Mouse (Mus musculus) kidney, postnatal 0 days (tissue): Measurements from ENCODE around the gene Mex3d. TPM values are rescaled to one million over a fixed set of nuclear protein-coding genes. Genes with fewer than 3 reads are reported as not detected.
A peak's percentile ranks its signal among the peaks of the same experiment; 100 is the strongest.

ENCODE experiments used
- ATAC-seq: fragments of 200-750 bp; cut with Nextera tagmentation; replicated peaks from 2 replicates; pipeline ENCODE4 v1.8.0; 2017; ENCODE audit warnings: low read depth, moderate number of reproducible peaks, moderate TSS enrichment, moderate library complexity; ENCODE audit not compliant: low FRiP score
- DNase-seq: peaks from one replicate; pipeline ENCODE4 v3.0.0-alpha.2; 2016; ENCODE audit warnings: low spot score
- H3K27ac ChIP-seq: fragments of 300-500 bp; sonication (generic); 2 replicates; pipeline ENCODE4 v1.5.1; 2014; ENCODE audit warnings: mild to moderate bottlenecking
- H3K27me3 ChIP-seq: fragments of 300-500 bp; sonication (generic); 2 replicates; pipeline ENCODE4 v1.6.1; 2014; ENCODE audit warnings: low read length, mixed read lengths; ENCODE audit not compliant: insufficient read depth
- H3K36me3 ChIP-seq: fragments of 300-500 bp; sonication (generic); 2 replicates; pipeline ENCODE4 v1.6.1; 2014; ENCODE audit warnings: low read length, mixed read lengths; ENCODE audit not compliant: insufficient read depth
- H3K4me1 ChIP-seq: fragments of 300-500 bp; sonication (generic); replicated peaks from 2 replicates; pipeline ENCODE4 v1.6.1; 2014; ENCODE audit warnings: antibody characterized with exemption, low read length, mixed read lengths; ENCODE audit not compliant: insufficient read depth
- H3K4me2 ChIP-seq: fragments of 300-500 bp; sonication (generic); 2 replicates; pipeline ENCODE4 v1.6.1; 2014; ENCODE audit warnings: mild to moderate bottlenecking, low read length, moderate library complexity, mixed read lengths
- H3K4me3 ChIP-seq: fragments of 300-500 bp; sonication (generic); replicated peaks from 2 replicates; pipeline ENCODE4 v1.5.1; 2014; ENCODE audit warnings: low read depth, low read length
- H3K9ac ChIP-seq: fragments of 300-500 bp; sonication (generic); 2 replicates; pipeline ENCODE4 v1.6.1; 2014; ENCODE audit warnings: low read depth, low read length
- H3K9me3 ChIP-seq: fragments of 300-500 bp; sonication (generic); replicated peaks from 2 replicates; pipeline ENCODE4 v1.6.1; 2016; ENCODE audit warnings: low read length, inconsistent platforms, mixed read lengths
- CTCF ChIP-seq: IDR thresholded peaks from 2 replicates; pipeline ENCODE4 v1.5.1; 2016; ENCODE audit warnings: antibody characterized with exemption, low read depth, mild to moderate bottlenecking, moderate library complexity
- WGBS: fragments of 180-500 bp; shearing (Covaris S2); extraction: QIAGEN DNeasy Blood & Tissue Kit; methylation state at CpG from one replicate; pipeline ENCODE4 v1.1.7; 2014; 5-methylcytosine and 5-hydroxymethylcytosine counted together
- polyA plus RNA-seq: library from polyadenylated mRNA; unstranded; fragments of >200 nt; fragmentation: Nextera tagmentation; extraction: Ambion mirVana; gene quantifications from 2 replicates; pipeline ENCODE4 v1.2.1, GENCODE M21; 2015

Mex3d gene
- polyA plus RNA-seq, 1 experiment from 2014 or later: 7.8 TPM

- Histone ChIP-seq H3K27me3 (peaks cover 32% of the 10 kb centered on the region), H3K4me1 (peaks cover 13% of the 10 kb centered on the region; the same call in 1 of the 2 replicates), H3K4me2 (peak within 1 kb of the TSS; percentile 53), H3K9ac (no peak within 1 kb of the TSS; the same call in 1 of the 2 replicates), H3K36me3 (no peaks in the 10 kb centered on the region), H3K9me3 (no peaks in the 10 kb centered on the region), H3K4me3 (peak within 1 kb of the TSS; percentile 27), H3K27ac (no peak within 1 kb of the TSS)
- ATAC-seq (no peak), DNase-seq (no peak)
- no peak for TF ChIP-seq CTCF
- under 1% methylated on average over 52 of the region's 53 CpGs for WGBS
Measured at GRCm38 (mm10) chr10:80356001-80356682, 31.3 kb downstream of the Mex3d start, which contains the start of gene Plk5. Plk5 (plus strand) TSS chr10:80356459.

DNA sequence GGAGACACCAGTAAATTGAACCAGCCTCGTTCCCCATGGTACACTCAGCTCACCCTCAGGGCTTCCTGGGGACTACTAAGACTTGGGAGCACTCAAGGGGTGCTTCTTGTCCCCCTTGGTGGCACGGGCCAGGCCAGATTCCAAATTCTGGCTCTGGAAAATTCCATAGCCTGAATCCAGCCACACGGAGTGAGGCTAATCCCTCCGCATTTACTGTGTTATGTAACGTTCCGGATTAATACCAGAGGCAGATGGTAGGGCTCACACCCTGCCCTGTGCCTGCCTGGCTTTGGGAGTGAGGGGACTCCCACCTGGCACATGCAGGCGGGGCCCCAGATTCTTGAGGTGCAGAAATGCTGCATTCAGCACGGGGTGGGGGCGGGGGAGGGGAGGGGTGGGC is 32.0 kb downstream of the Mex3d start:
- WGBS: 12% methylated on average over 8 of the region's 9 CpGs
- Histone ChIP-seq H3K9me3 (no peaks in the 10 kb centered on the region), H3K27me3 (peaks cover 32% of the 10 kb centered on the region), H3K9ac (no peak overlapping the region), H3K4me3 (no peak overlapping the region), H3K4me1 (peaks cover 13% of the 10 kb centered on the region; the same call in 1 of the 2 replicates), H3K36me3 (no peaks in the 10 kb centered on the region), H3K27ac (no peak overlapping the region), H3K4me2 (no peak overlapping the region)
- DNase-seq: no peak
- no peak for ATAC-seq
- TF ChIP-seq CTCF: no peak

GRCm38 (mm10) chr10:80352727-80353126 is 34.7 kb downstream of the Mex3d start:
- no peaks in the 10 kb centered on the region for H3K36me3 ChIP-seq
- peaks cover 47% of the 10 kb centered on the region for H3K27me3 ChIP-seq
- no peak overlapping the region for H3K27ac ChIP-seq
- DNase-seq (no peak), ATAC-seq (no peak)
- H3K4me3 ChIP-seq: no peak overlapping the region
- no peak for TF ChIP-seq CTCF
- H3K4me2 ChIP-seq: no peak overlapping the region
- no peaks in the 10 kb centered on the region for H3K9me3 ChIP-seq
- WGBS: 46% methylated on average over 8 of the region's 8 CpGs
- H3K9ac ChIP-seq: 0 out of 2 replicates have a peak overlapping the region, but pooled peaks have one; percentile 6
- H3K4me1 ChIP-seq: peaks cover 17% of the 10 kb centered on the region; the same call in 1 of the 2 replicates

GRCm38 (mm10) chr10:80351896-80352295 is 35.6 kb downstream of the Mex3d start:
- no peak overlapping the region for H3K9ac ChIP-seq
- no peak for TF ChIP-seq CTCF
- H3K27me3 ChIP-seq: peaks cover 43% of the 10 kb centered on the region
- no peak for DNase-seq
- no peak for ATAC-seq
- H3K4me1 ChIP-seq: peaks cover 12% of the 10 kb centered on the region; the same call in 1 of the 2 replicates
- no peak overlapping the region for H3K4me2 ChIP-seq
- H3K36me3 ChIP-seq: no peaks in the 10 kb centered on the region
- H3K9me3 ChIP-seq: no peaks in the 10 kb centered on the region
- H3K4me3 ChIP-seq: no peak overlapping the region
- WGBS: 26% methylated on average over 11 of the region's 11 CpGs
- no peak overlapping the region for H3K27ac ChIP-seq

- H3K36me3 ChIP-seq: no peaks in the 10 kb centered on the region
- peaks cover 27% of the 10 kb centered on the region for H3K27me3 ChIP-seq
- no peaks in the 10 kb centered on the region for H3K9me3 ChIP-seq
- TF ChIP-seq CTCF: peak; percentile 94
- no peak overlapping the region for H3K4me3 ChIP-seq
- H3K27ac ChIP-seq: no peak overlapping the region
- peak; percentile 78 for ATAC-seq
- H3K4me2 ChIP-seq: no peak overlapping the region; the same call in 1 of the 2 replicates
- peak; percentile 88 for DNase-seq
- 4% methylated on average over 7 of the region's 7 CpGs for WGBS
- H3K9ac ChIP-seq: no peak overlapping the region
- peaks cover 8% of the 10 kb centered on the region; the same call in 1 of the 2 replicates for H3K4me1 ChIP-seq
Measured at GRCm38 (mm10) chr10:80350292-80350691, 37.2 kb downstream of the Mex3d start.

GRCm38 (mm10) chr10:80348981-80349380 is 38.5 kb downstream of the Mex3d start:
- Histone ChIP-seq H3K4me3 (no peak overlapping the region; the same call in 1 of the 2 replicates), H3K4me2 (peak overlapping the region; percentile 53), H3K27me3 (peaks cover 27% of the 10 kb centered on the region), H3K4me1 (peaks cover 12% of the 10 kb centered on the region; the same call in 1 of the 2 replicates), H3K9ac (no peak overlapping the region), H3K27ac (no peak overlapping the region), H3K9me3 (no peaks in the 10 kb centered on the region), H3K36me3 (no peaks in the 10 kb centered on the region)
- TF ChIP-seq CTCF: no peak
- 18% methylated on average over 25 of the region's 26 CpGs for WGBS
- no peak for DNase-seq
- ATAC-seq: no peak
